Mouse (Mus musculus) activated CD4-positive, CD25-positive, alpha-beta regulatory T cell, adult 9 weeks (primary cell): ENCODE data around the gene Zkscan14. TPM values are rescaled to one million over a fixed set of nuclear protein-coding genes. Genes with fewer than 3 reads are reported as not detected.

Experiments
- polyA plus RNA-seq: library from polyadenylated mRNA; unstranded; fragments of 100-300 nt; shearing (Covaris generic); gene quantifications from one replicate; pipeline ENCODE4 v1.2.1, GENCODE M21; 2017

Gene Zkscan14
- polyA plus RNA-seq = 25.8 TPM

DNA sequence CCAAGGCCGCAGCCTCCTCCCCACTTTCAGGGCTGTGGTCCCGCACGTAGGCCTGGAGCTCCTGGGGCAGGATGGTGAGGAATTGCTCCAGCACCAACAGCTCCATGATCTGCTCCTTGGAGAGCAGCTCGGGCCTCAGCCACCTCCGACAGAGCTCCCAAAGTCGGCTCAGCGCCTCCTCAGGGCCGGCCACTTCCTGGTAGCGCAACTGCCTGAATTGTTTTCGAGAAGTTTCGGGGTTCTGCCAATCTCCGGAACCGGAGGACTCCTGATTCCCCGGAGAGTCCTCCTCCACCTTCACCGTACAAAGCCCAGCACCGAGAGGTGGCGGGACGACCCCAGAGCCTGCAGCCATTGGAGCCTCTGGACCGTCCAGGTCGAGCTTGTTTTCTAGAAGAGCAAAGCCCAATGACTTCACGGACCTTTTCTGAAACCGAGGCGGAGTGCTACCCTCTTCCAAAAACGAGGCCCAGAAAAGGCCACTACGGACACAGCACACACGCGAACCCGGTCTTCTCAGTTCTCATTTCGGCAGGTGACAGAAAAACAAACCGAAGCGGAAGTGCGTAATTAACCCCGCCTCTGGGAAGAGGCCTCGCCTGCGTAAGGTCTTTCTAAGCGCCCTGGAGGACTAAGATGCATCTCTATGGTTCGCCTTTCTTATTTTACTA lies at the start of gene Zkscan14:
Gene Zkscan14, minus strand, starts transcription at position 548 of the 671 bp plus-strand sequence.

DNA sequence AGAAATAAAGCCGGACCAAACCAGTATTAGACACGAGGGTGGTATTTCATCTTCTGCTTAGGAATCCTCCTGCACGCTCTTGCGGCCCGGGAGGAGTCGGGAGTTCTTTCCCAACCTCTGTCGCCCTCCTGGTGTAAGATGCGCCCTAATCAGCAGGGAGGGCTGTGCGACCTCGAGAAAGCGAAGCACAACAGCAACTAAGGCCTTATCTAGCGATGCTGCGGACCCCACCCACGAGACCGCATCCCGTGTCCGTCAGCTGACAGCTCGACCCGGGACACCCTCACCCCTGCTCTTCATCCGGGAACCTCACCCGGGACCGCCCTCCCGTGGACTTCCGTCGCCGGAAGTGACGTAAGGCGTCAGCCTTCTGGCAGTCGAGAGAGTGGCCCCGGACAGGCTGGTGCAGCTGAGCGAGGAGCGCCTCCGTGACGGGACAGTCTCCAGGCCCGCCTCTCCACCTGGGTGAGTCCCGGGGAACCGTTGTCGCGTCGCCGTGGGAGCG lies 29.8 kb upstream of the Zkscan14 start, which contains the start of gene Zfp655:
Gene Zfp655, plus strand, starts transcription at position 349 of the 505 bp plus-strand sequence.

DNA sequence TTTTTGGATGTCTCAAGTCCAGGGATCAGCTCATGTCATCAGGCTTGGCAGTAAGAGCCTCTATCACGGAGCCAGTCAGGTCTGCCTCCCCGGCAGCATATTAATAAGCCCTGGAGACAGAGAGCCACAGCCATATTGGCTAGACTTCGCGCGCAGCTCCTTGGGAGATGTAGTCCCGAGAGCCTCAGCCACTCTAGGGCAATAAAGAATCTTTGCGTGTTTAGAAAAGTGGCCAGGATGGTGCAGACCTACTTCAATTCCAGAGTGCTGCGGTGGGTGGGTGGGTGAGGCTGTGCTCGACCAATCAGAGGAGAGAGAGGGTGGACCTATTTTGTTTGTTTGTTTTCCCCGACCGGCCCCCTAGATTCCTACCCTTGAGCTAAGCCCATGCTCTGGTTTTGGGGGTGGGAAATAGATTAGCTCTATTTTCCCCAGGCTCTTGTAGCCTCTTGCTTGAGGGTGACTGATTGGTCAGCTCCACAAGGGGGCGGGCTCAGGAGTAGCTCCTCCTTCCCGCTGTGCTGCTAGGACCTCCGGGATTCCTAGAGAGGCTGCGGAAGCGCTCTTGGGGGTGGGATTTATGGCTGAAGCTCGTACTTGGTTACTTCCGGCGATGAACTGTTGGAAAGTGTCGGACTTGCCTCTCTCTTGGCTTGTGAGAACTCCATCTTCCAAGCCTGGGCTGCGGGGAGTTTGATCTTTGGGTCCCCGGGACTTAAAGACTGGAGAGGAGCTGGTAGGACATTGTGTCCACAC lies 2.4 kb upstream of the Zkscan14 start, which contains the start of gene Zkscan5:
Gene Zkscan5, plus strand, starts transcription at position 627 of the 756 bp plus-strand sequence.

DNA sequence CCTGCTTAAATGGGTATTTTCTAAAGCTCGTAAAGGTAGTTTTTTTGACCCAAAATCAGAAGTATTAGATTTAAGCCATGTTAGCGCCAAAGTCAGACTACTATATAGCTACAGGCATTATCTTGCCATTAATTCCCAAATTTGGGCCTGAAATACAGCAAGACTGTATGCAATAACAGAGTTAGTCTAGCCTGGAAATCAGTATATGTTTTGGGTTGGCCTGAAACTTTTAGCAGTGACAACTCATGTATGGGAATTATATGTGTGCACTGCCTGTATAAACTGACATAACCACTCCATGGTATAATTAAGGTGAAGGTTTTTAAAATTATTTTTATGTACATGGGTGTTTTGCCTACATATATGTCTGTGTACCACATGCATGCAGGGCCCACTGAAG lies 9.7 kb downstream of the Zkscan14 start, which contains the start of gene Atp5j2:
Gene Atp5j2, minus strand, starts transcription at position 101 of the 400 bp plus-strand sequence.

DNA sequence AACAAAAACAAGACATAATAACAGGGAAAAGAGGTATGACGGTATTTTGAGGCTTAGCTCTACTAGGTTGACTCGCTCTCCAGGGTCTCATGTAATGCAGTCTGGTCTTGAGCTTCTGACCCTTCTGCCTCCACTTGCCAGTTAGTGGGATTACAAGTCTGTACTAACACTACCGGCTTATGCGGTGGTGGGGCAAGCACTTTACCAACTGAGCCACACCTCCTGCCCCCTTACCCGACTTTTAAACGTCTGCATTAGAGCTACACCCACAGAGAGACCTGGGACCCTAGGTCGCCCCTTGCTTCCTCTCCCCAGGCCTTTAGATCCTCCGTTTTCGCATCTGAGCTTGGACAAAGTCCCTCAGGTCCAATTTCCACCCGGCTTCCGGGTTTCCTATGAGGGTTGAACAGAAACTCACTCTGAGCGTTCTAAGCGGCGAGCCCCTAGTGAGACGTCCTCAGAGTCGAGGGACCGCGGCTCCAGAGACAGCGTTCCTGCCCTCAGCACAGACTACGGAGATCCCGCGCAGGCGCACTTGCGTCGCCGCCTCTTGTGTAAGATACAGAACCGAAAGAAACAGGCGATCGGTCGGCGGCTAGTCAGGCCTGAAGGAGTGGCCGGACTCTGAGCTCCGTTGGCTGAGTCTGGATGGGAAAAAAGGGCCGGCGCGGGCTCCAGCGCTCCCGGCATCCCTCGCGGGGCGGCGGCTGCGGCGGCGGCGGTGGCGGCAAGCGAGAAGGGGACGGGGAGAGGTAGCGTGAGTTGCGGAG lies 34.9 kb downstream of the Zkscan14 start, which contains the start of the genes Ptcd1 and Cpsf4:
Gene Ptcd1, minus strand, starts transcription at position 573 of the 770 bp plus-strand sequence.
Gene Cpsf4, plus strand, starts transcription at position 678 of the 770 bp plus-strand sequence.

Other genes starting within 250 kb of the Zkscan14 start
- 3.2 TPM for gene Smurf1, start 236.0 kb downstream of the Zkscan14 start, polyA plus RNA-seq
- gene Gm4871, start 169.1 kb downstream of the Zkscan14 start, polyA plus RNA-seq = not detected
- gene 1700018F24Rik, start 158.9 kb downstream of the Zkscan14 start, polyA plus RNA-seq = not detected
- 87.7 TPM for gene Arpc1a, start 118.0 kb downstream of the Zkscan14 start, polyA plus RNA-seq
- gene Kpna7, start 117.8 kb downstream of the Zkscan14 start, polyA plus RNA-seq = not detected
- 1,374 TPM for gene Arpc1b, start 87.7 kb downstream of the Zkscan14 start, polyA plus RNA-seq
- gene Pdap1, start 61.6 kb downstream of the Zkscan14 start, polyA plus RNA-seq = 62.8 TPM
- gene Bud31, start 61.5 kb downstream of the Zkscan14 start, polyA plus RNA-seq = 212 TPM
- 28.9 TPM for gene Ptcd1, start 34.8 kb downstream of the Zkscan14 start, polyA plus RNA-seq
- 34.3 TPM for gene Cpsf4, start 34.7 kb downstream of the Zkscan14 start, polyA plus RNA-seq
- 479 TPM for gene Atp5j2, start 9.8 kb downstream of the Zkscan14 start, polyA plus RNA-seq
- 8.3 TPM for gene Zkscan5, start 2.7 kb upstream of the Zkscan14 start, polyA plus RNA-seq
- 54.7 TPM for gene Zfp655, start 29.8 kb upstream of the Zkscan14 start, polyA plus RNA-seq
- 0.83 TPM for gene Zscan25, start 78.6 kb upstream of the Zkscan14 start, polyA plus RNA-seq
- gene Cyp3a57, start 143.4 kb upstream of the Zkscan14 start, polyA plus RNA-seq = not detected